In genomic region chr9:47703026-47703876, GRCm38 (mm10) we compare ENCODE assay signal across 20 mouse cellular contexts.
A peak's percentile ranks its signal among the peaks of the same experiment; 100 is the strongest.
DNase-seq lines count a peak whose midpoint lies in the region; ATAC-seq and TF ChIP-seq lines count a peak whose summit lies in the region.
"Had no signal": no experiment of that assay in that cellular context is flagged by ENCODE, and none has a peak within 500 bp of the region (broad histone marks: within the 10 kb centered on the region; RNA-seq: fewer than 3 reads in every experiment).

No protein-coding gene starts in this region.

- CTCF ChIA-PET in Patski (lab: Charles Lee): no interaction called here

- H3K27me3 ChIP-seq in testis, adult 2 months (ENCODE audit: control insufficient read depth, insufficient read depth, low read length): no peaks in the 10 kb centered on the region
- no peaks in the 10 kb centered on the region for H3K27me3 ChIP-seq in Patski
- no peaks in the 10 kb centered on the region for H3K27me3 ChIP-seq in kidney, embryonic 14.5 days (ENCODE audit: control insufficient read depth, insufficient read depth, low read length)
- H3K27me3 ChIP-seq: CH12.LX; embryonic facial prominence, embryonic 15.5 days; forebrain, embryonic 13.5 days; hindbrain, embryonic 15.5 days; liver, embryonic 13.5 days; midbrain, embryonic 15.5 days had no signal

- intact Hi-C loops in left cerebral cortex, postnatal 25 days (cut with DNase I): loop anchor here (10.0 kb wide), 1 partner anchor 578 kb away; no protein-coding TSS in a partner anchor

- in situ Hi-C loops in Patski (cut with MboI; ENCODE audit: low pct_unique_long_range_greater_than_20kb): loop anchor here (5.0 to 25.0 kb wide), 5 partner anchors 171 to 1341 kb away; partner anchors contain the start of gene Cadm1

- no peaks in the 10 kb centered on the region for H3K9me3 ChIP-seq in kidney, embryonic 14.5 days (ENCODE audit: control insufficient read depth, low read length)
- H3K9me3 ChIP-seq: embryonic facial prominence, embryonic 15.5 days; forebrain, embryonic 13.5 days; hindbrain, embryonic 15.5 days; liver, embryonic 13.5 days; midbrain, embryonic 15.5 days had no signal

- H3K4me3 ChIP-seq in testis, adult 2 months (ENCODE audit: control insufficient read depth, low read depth, low read length): peak overlapping the region; percentile 89
- H3K4me3 ChIP-seq in kidney, embryonic 14.5 days (ENCODE audit: low read length): no peak overlapping the region
- H3K4me3 ChIP-seq: embryonic facial prominence, embryonic 15.5 days; forebrain, embryonic 13.5 days; hindbrain, embryonic 15.5 days; liver, embryonic 13.5 days; midbrain, embryonic 15.5 days had no signal

- no peaks in the 10 kb centered on the region; the same call in none of the 2 replicates for H3K4me1 ChIP-seq in testis, adult 2 months (ENCODE audit: control insufficient read depth, insufficient read depth, low read length)
- H3K4me1 ChIP-seq in kidney, embryonic 14.5 days (ENCODE audit: control insufficient read depth, insufficient read depth, low read length): no peaks in the 10 kb centered on the region
- H3K4me1 ChIP-seq: liver, embryonic 13.5 days had no signal

- POLR2A ChIA-PET in Patski (lab: Charles Lee): no interaction called here

- H3K36me3 ChIP-seq in testis, adult 2 months (ENCODE audit: control insufficient read depth, insufficient read depth, low read length): no peaks in the 10 kb centered on the region
- no peaks in the 10 kb centered on the region for H3K36me3 ChIP-seq in kidney, embryonic 14.5 days (ENCODE audit: control insufficient read depth, insufficient read depth, low read length)
- H3K36me3 ChIP-seq: embryonic facial prominence, embryonic 15.5 days; hindbrain, embryonic 15.5 days; liver, embryonic 13.5 days; midbrain, embryonic 15.5 days had no signal

- peak overlapping the region; percentile 94 for H3K27ac ChIP-seq in testis, adult 2 months (ENCODE audit: control insufficient read depth, insufficient read depth, low read depth, low read length)
- no peak overlapping the region for H3K27ac ChIP-seq in kidney, embryonic 14.5 days (ENCODE audit: low read depth, low read length)
- H3K27ac ChIP-seq: embryonic facial prominence, embryonic 15.5 days; forebrain, embryonic 13.5 days; hindbrain, embryonic 15.5 days; liver, embryonic 13.5 days; midbrain, embryonic 15.5 days had no signal

- 91% methylated on average over 19 of the region's 19 CpGs for WGBS in kidney, embryonic 14.5 days

- H3K9ac ChIP-seq in kidney, embryonic 14.5 days (ENCODE audit: low read depth, low read length): no peak overlapping the region
- H3K9ac ChIP-seq: embryonic facial prominence, embryonic 15.5 days; forebrain, embryonic 13.5 days; hindbrain, embryonic 15.5 days; liver, embryonic 13.5 days; midbrain, embryonic 15.5 days had no signal

- TF ChIP-seq POLR2A in testis, adult 2 months (IDR thresholded peaks at IDR 0.05; ENCODE audit: control insufficient read depth, low read depth, low read length): peak; percentile 81

- no peak for DNase-seq in testis, postnatal 10 days (ENCODE audit: low spot score)
- DNase-seq in Patski (ENCODE audit: low read depth, low spot score): no peak
- DNase-seq in lung, postnatal 36 days: peak; percentile 56
- no peak for DNase-seq in left cerebral cortex, postnatal 25 days (ENCODE audit: low spot score in 2 of 2)
- DNase-seq: adrenal gland, postnatal 10 days; cerebellum, adult 2 months; heart, adult 18-20 months; kidney, postnatal 25 days; left cerebral cortex, postnatal 4 days; liver, embryonic 13.5 days; right cerebral cortex, postnatal 25 days had no signal

- no peak for TF ChIP-seq CTCF in testis, adult 2 months (IDR thresholded peaks at IDR 0.05; ENCODE audit: control insufficient read depth, insufficient read depth, insufficient replicate concordance, low read depth, low read length)
- no peak for TF ChIP-seq CTCF in Patski (IDR thresholded peaks at IDR 0.05)

- H3K4me2 ChIP-seq in kidney, embryonic 14.5 days (replicated peaks; ENCODE audit: low read depth, low read length): no peak overlapping the region
- H3K4me2 ChIP-seq: embryonic facial prominence, embryonic 15.5 days; forebrain, embryonic 13.5 days; hindbrain, embryonic 15.5 days; liver, embryonic 13.5 days; midbrain, embryonic 15.5 days had no signal

- ATAC-seq in Patski: peak; percentile 38
- ATAC-seq in CD4-positive, CD25-positive, alpha-beta regulatory T cell, adult 4 months: no peak
- no peak for ATAC-seq in kidney, embryonic 14.5 days (ENCODE audit: low FRiP score, low TSS enrichment)
- ATAC-seq: forebrain, embryonic 13.5 days; intestine, postnatal 0 days; midbrain, embryonic 15.5 days had no signal
